In the genomic region with DNA sequence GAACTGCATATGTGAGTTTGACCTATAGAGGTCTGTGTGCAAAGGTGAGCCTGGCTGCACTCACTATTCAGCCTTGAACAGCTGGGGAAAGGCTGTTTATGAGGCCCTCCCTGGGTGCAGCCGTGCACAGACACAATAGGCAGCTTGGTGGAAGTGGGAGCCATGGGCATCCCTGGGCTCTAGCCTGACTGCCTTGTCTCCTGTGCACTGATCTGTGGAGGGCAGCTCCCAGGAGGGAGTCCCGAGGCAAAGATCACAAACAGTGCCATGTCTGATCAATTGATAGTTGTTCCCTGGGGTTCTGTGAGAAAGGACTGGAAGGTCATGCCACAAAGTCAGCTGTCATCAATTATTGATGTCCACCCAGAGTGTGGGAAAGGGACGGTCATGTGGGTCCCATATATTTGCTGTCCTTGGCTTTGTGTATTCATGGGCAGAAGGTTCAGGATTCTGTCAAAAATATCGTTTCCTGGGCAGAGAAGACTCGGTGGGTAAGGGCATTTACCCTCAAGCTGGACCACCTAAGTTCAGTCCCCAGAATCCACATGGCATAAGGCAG, we compare ENCODE assay signal across 31 mouse cellular contexts.
A peak's percentile ranks its signal among the peaks of the same experiment; 100 is the strongest.
DNase-seq lines count a peak whose midpoint lies in the region; ATAC-seq and TF ChIP-seq lines count a peak whose summit lies in the region.
"Had no signal": no experiment of that assay in that cellular context is flagged by ENCODE, and none has a peak within 500 bp of the region (broad histone marks: within the 10 kb centered on the region; RNA-seq: fewer than 3 reads in every experiment).

No protein-coding gene starts in this region.

- H3K9ac ChIP-seq in hindbrain, embryonic 12.5 days, result no peak overlapping the region
- no peak overlapping the region for H3K9ac ChIP-seq in hindbrain, postnatal 0 days (replicated peaks; ENCODE audit: low read length)
- H3K9ac ChIP-seq in neural tube, embryonic 14.5 days (replicated peaks; ENCODE audit: low read depth, low read length), result no peak overlapping the region
- H3K9ac ChIP-seq: forebrain, embryonic 15.5 days; heart, embryonic 13.5 days; hindbrain, embryonic 15.5 days; midbrain, embryonic 15.5 days had no signal

- peak; percentile 72 for ATAC-seq in hindbrain, embryonic 12.5 days (ENCODE audit: low FRiP score)
- ATAC-seq in hindbrain, postnatal 0 days, result no peak
- ATAC-seq in neural tube, embryonic 14.5 days (ENCODE audit: low read depth), result 0 out of 2 replicates have a peak, but pooled peaks have one; percentile 3
- ATAC-seq: forebrain, embryonic 15.5 days; midbrain, embryonic 15.5 days; Patski had no signal

- 11% methylated on average over 5 of the region's 5 CpGs for WGBS in hindbrain, embryonic 12.5 days
- 33% methylated on average over 5 of the region's 5 CpGs for WGBS in hindbrain, postnatal 0 days
- 8% methylated on average over 5 of the region's 5 CpGs for WGBS in neural tube, embryonic 14.5 days

- no peak overlapping the region for H3K4me2 ChIP-seq in hindbrain, embryonic 12.5 days (replicated peaks)
- H3K4me2 ChIP-seq in hindbrain, postnatal 0 days (ENCODE audit: low read depth, low read length), result no peak overlapping the region
- H3K4me2 ChIP-seq in neural tube, embryonic 14.5 days (ENCODE audit: low read depth, low read length), result no peak overlapping the region
- H3K4me2 ChIP-seq: forebrain, embryonic 15.5 days; heart, embryonic 13.5 days; hindbrain, embryonic 15.5 days; liver, embryonic 11.5 days; midbrain, embryonic 15.5 days had no signal

- peaks cover 33% of the 10 kb centered on the region for H3K4me1 ChIP-seq in hindbrain, embryonic 12.5 days
- H3K4me1 ChIP-seq in hindbrain, postnatal 0 days (ENCODE audit: insufficient read depth, low read length), result peaks cover 1% of the 10 kb centered on the region
- H3K4me1 ChIP-seq in neural tube, embryonic 14.5 days (ENCODE audit: control insufficient read depth, insufficient read depth, low read length), result peaks cover 8% of the 10 kb centered on the region; the same call in 1 of the 2 replicates

- 0 out of 2 replicates have a peak overlapping the region, but pooled peaks have one; percentile 23 for H3K27ac ChIP-seq in hindbrain, embryonic 12.5 days
- H3K27ac ChIP-seq in hindbrain, postnatal 0 days, result no peak overlapping the region
- no peak overlapping the region; the same call in 1 of the 2 replicates for H3K27ac ChIP-seq in neural tube, embryonic 14.5 days (ENCODE audit: low read depth, low read length)
- H3K27ac ChIP-seq: embryonic facial prominence, embryonic 10.5 days; forebrain, embryonic 15.5 days; heart, embryonic 13.5 days; hindbrain, embryonic 15.5 days; limb, embryonic 10.5 days; midbrain, embryonic 15.5 days had no signal

- no peaks in the 10 kb centered on the region for H3K27me3 ChIP-seq in hindbrain, embryonic 12.5 days
- no peaks in the 10 kb centered on the region for H3K27me3 ChIP-seq in hindbrain, postnatal 0 days (ENCODE audit: insufficient read depth, low read length)
- H3K27me3 ChIP-seq in neural tube, embryonic 14.5 days (ENCODE audit: control insufficient read depth, insufficient read depth, low read length), result no peaks in the 10 kb centered on the region
- H3K27me3 ChIP-seq: CH12.LX; heart, embryonic 13.5 days; hindbrain, embryonic 15.5 days; midbrain, embryonic 15.5 days; Patski had no signal

- H3K4me3 ChIP-seq in hindbrain, embryonic 12.5 days, result no peak overlapping the region
- H3K4me3 ChIP-seq in hindbrain, postnatal 0 days (ENCODE audit: low read length), result no peak overlapping the region
- no peak overlapping the region for H3K4me3 ChIP-seq in neural tube, embryonic 14.5 days (ENCODE audit: low read depth, low read length)
- H3K4me3 ChIP-seq: embryonic facial prominence, embryonic 10.5 days; forebrain, embryonic 15.5 days; heart, embryonic 13.5 days; hindbrain, embryonic 15.5 days; limb, embryonic 10.5 days; megakaryocyte, embryonic 14.5 days; midbrain, embryonic 15.5 days had no signal

- no peak for TF ChIP-seq CTCF in hindbrain, postnatal 0 days (IDR thresholded peaks at IDR 0.05; ENCODE audit: low read depth)

- DNase-seq in hindbrain, postnatal 0 days (ENCODE audit: low spot score), result no peak
- peak; percentile 55 for DNase-seq in adipocyte (ENCODE audit: low spot score)
- peak; percentile 47 for DNase-seq in embryo, embryonic 11 days
- no peak for DNase-seq in heart, adult 9 months (ENCODE audit: low spot score in 2 of 2)
- no peak for DNase-seq in adrenal gland, postnatal 36 days
- DNase-seq: adrenal gland, adult 8-10 months; B cell, adult 2 months; cerebellum, adult 18-20 months; cerebellum, postnatal 25 days; gastrocnemius, postnatal 14 days; heart, adult 18-20 months; heart, postnatal 14 days; kidney, adult 11 months; kidney, postnatal 10 days; lung, adult 2 months; lung, postnatal 36 days; thymus, adult 18-20 months; thymus, postnatal 36 days had no signal

- no peaks in the 10 kb centered on the region for H3K36me3 ChIP-seq in hindbrain, embryonic 12.5 days
- no peaks in the 10 kb centered on the region for H3K36me3 ChIP-seq in hindbrain, postnatal 0 days (ENCODE audit: insufficient read depth, low read length)
- no peaks in the 10 kb centered on the region for H3K36me3 ChIP-seq in neural tube, embryonic 14.5 days (ENCODE audit: control insufficient read depth, insufficient read depth, low read length)
- H3K36me3 ChIP-seq: forebrain, embryonic 15.5 days; hindbrain, embryonic 15.5 days; midbrain, embryonic 15.5 days had no signal

- no peaks in the 10 kb centered on the region for H3K9me3 ChIP-seq in hindbrain, embryonic 12.5 days (replicated peaks)
- no peaks in the 10 kb centered on the region for H3K9me3 ChIP-seq in hindbrain, postnatal 0 days (ENCODE audit: low read length)
- no peaks in the 10 kb centered on the region for H3K9me3 ChIP-seq in neural tube, embryonic 14.5 days (ENCODE audit: control insufficient read depth, low read length)
- H3K9me3 ChIP-seq: embryonic facial prominence, embryonic 10.5 days; forebrain, embryonic 15.5 days; G1E; heart, embryonic 13.5 days; hindbrain, embryonic 15.5 days; limb, embryonic 10.5 days; megakaryocyte, embryonic 14.5 days; midbrain, embryonic 15.5 days had no signal

Comparison
In these comparisons a context has a peak if more than half of its experiments do, and no peak if none do; other contexts are left out.
1. DNase-seq: peak in adipocyte (single experiment) and embryo, embryonic 11 days (single experiment); none in hindbrain, postnatal 0 days (single experiment), heart, adult 9 months (0 of 2) and adrenal gland, postnatal 36 days (0 of 2).